8 mouse cellular contexts compared by ENCODE assay signal in genomic region chr16:94289138-94290072, GRCm38 (mm10). TPM values are rescaled to one million over a fixed set of nuclear protein-coding genes. Genes with fewer than 3 reads are reported as not detected.
DNase-seq lines count a peak whose midpoint lies in the region; ATAC-seq and TF ChIP-seq lines count a peak whose summit lies in the region.

No protein-coding gene starts in this region.

- no peaks in the 10 kb centered on the region for H3K9me3 ChIP-seq in G1E (replicated peaks)
- H3K9me3 ChIP-seq in heart, embryonic 12.5 days (replicated peaks) = no peaks in the 10 kb centered on the region
- H3K9me3 ChIP-seq in liver, embryonic 14.5 days (ENCODE audit: control insufficient read depth, low read length) = no peaks in the 10 kb centered on the region
- no peaks in the 10 kb centered on the region for H3K9me3 ChIP-seq in neural tube, embryonic 15.5 days (replicated peaks)

- H3K4me3 ChIP-seq in G1E (ENCODE audit: low read depth, low read length) = peak overlapping the region; percentile 97
- peak overlapping the region; percentile 70 for H3K4me3 ChIP-seq in heart, embryonic 12.5 days
- H3K4me3 ChIP-seq in liver, embryonic 14.5 days (ENCODE audit: insufficient read depth in 1 of 2, low read depth in 2 of 2, low read length in 2 of 2) = peak overlapping the region; percentile 62 to 80
- H3K4me3 ChIP-seq in neural tube, embryonic 15.5 days (replicated peaks) = peak overlapping the region; percentile 76

- peaks cover 21% of the 10 kb centered on the region for H3K4me1 ChIP-seq in G1E (ENCODE audit: insufficient read depth, low read depth, low read length)
- peaks cover 8% of the 10 kb centered on the region; the same call in 1 of the 2 replicates for H3K4me1 ChIP-seq in heart, embryonic 12.5 days (replicated peaks)
- H3K4me1 ChIP-seq in liver, embryonic 14.5 days (replicated peaks; ENCODE audit: control insufficient read depth in 2 of 2, insufficient read depth in 2 of 2, low read length in 1 of 2) = peaks cover 0 to 4% of the 10 kb centered on the region in 2 experiments; a peak in 3 of 4 replicates
- H3K4me1 ChIP-seq in neural tube, embryonic 15.5 days = peaks cover 13% of the 10 kb centered on the region

- WGBS in heart, embryonic 12.5 days = 15% methylated on average over 38 of the region's 39 CpGs
- 13% methylated on average over 39 of the region's 39 CpGs for WGBS in liver, embryonic 14.5 days (ENCODE audit: insufficient replicate concordance)
- 8% methylated on average over 39 of the region's 39 CpGs for WGBS in neural tube, embryonic 15.5 days

- peak overlapping the region; percentile 89 for H3K4me2 ChIP-seq in heart, embryonic 12.5 days
- H3K4me2 ChIP-seq in liver, embryonic 14.5 days (ENCODE audit: low read depth) = peak overlapping the region; percentile 76
- H3K4me2 ChIP-seq in neural tube, embryonic 15.5 days = peak overlapping the region; percentile 97

- DNase-seq in A20 (ENCODE audit: low read depth, low spot score) (peak; percentile 59), G1E (ENCODE audit: low spot score) (peak; percentile 20), MN1 (ENCODE audit: low spot score) (no peak)
- peak; percentile 46 for DNase-seq in embryo, embryonic 10.5 days (ENCODE audit: low spot score)
- peak; percentile 84 to 95 for DNase-seq in layer of hippocampus, adult 18-20 months (ENCODE audit: low spot score in 2 of 2)
- no peak for DNase-seq in liver, embryonic 14.5 days (ENCODE audit: low read depth in 3 of 3, low spot score in 3 of 3)

- H3K36me3 ChIP-seq in G1E (replicated peaks) = peaks cover 16% of the 10 kb centered on the region
- H3K36me3 ChIP-seq in heart, embryonic 12.5 days = 0 out of 2 replicates have a peak, but pooled peaks cover 4% of the 10 kb centered on the region
- no peaks in the 10 kb centered on the region for H3K36me3 ChIP-seq in liver, embryonic 14.5 days (replicated peaks; ENCODE audit: control insufficient read depth, insufficient read depth, low read depth)
- no peaks in the 10 kb centered on the region for H3K36me3 ChIP-seq in neural tube, embryonic 15.5 days

- no peak for TF ChIP-seq CTCF in G1E (IDR thresholded peaks at IDR 0.05; ENCODE audit: low read depth, low read length)
- TF ChIP-seq CTCF in liver, embryonic 14.5 days (IDR thresholded peaks at IDR 0.05; ENCODE audit: low read depth) = no peak

- no peak overlapping the region for H3K27ac ChIP-seq in heart, embryonic 12.5 days (ENCODE audit: poor library complexity, severe bottlenecking)
- H3K27ac ChIP-seq in liver, embryonic 14.5 days = no peak overlapping the region
- peak overlapping the region; percentile 83 for H3K27ac ChIP-seq in neural tube, embryonic 15.5 days (replicated peaks)

- no peak for TF ChIP-seq EP300 in liver, embryonic 14.5 days (IDR thresholded peaks at IDR 0.05; ENCODE audit: low read depth)

- H3K9ac ChIP-seq in heart, embryonic 12.5 days = peak overlapping the region; percentile 83
- H3K9ac ChIP-seq in liver, embryonic 14.5 days (replicated peaks) = peak overlapping the region; percentile 70
- H3K9ac ChIP-seq in neural tube, embryonic 15.5 days (replicated peaks) = peak overlapping the region; percentile 81

- H3K27me3 ChIP-seq in G1E (ENCODE audit: insufficient read depth, low read length) = peaks cover 16% of the 10 kb centered on the region
- no peaks in the 10 kb centered on the region for H3K27me3 ChIP-seq in heart, embryonic 12.5 days (replicated peaks)
- H3K27me3 ChIP-seq in liver, embryonic 14.5 days (ENCODE audit: control insufficient read depth, insufficient read depth, low read length) = no peaks in the 10 kb centered on the region
- H3K27me3 ChIP-seq in neural tube, embryonic 15.5 days (replicated peaks) = no peaks in the 10 kb centered on the region

- peak; percentile 10; the same call in 1 of the 2 replicates for ATAC-seq in G1E (ENCODE audit: extremely low read depth, insufficient number of reproducible peaks, low FRiP score, poor library complexity, severe bottlenecking)
- ATAC-seq in heart, embryonic 12.5 days (ENCODE audit: insufficient number of reproducible peaks, low FRiP score) = peak; percentile 20; the same call in 1 of the 2 replicates
- peak; percentile 39; the same call in 1 of the 2 replicates for ATAC-seq in liver, embryonic 14.5 days (ENCODE audit: insufficient read depth)
- ATAC-seq in neural tube, embryonic 15.5 days (ENCODE audit: low FRiP score) = peak; percentile 51

RNA-seq across cellular contexts. Expression of gene Hlcs, which starts 24.0 kb away (rescaled TPM):
- total RNA-seq in G1E (2014; fragmentation: Nextera tagmentation) (13.7 and 15.5 TPM in 2 replicates), G1E (2017) (2.1 and 3.7 TPM in 2 replicates)
- 2.9 and 3.1 TPM in 2 replicates for polyA plus RNA-seq in G1E (2012)
- 10.3 and 11.0 TPM in 2 replicates for polyA plus RNA-seq in heart, embryonic 12.5 days (2016; fragmentation: Nextera tagmentation; extraction: Ambion mirVana)
- 10 to 100 TPM; 13.5 to 13.9 TPM for total RNA-seq in layer of hippocampus, adult 18-20 months (2021)
- 1.3 and 1.7 TPM in 2 replicates for polyA plus RNA-seq in liver, embryonic 14.5 days (2012; rRNA removed)
- 1.3 TPM in 2 replicates for polyA plus RNA-seq in liver, embryonic 14.5 days (2014; fragmentation: Nextera tagmentation; extraction: Ambion mirVana)
- 8.3 and 8.7 TPM in 2 replicates for polyA plus RNA-seq in neural tube, embryonic 15.5 days (2015; fragmentation: Nextera tagmentation; extraction: Ambion mirVana)

RNA-seq across cellular contexts. Expression of gene Ripply3, which starts 38.8 kb away (rescaled TPM):
- not detected in 2 replicates for total RNA-seq in G1E (2014; fragmentation: Nextera tagmentation)
- total RNA-seq in G1E (2017) = 0.05 TPM in 1 of 2 replicates, not detected in the other
- not detected in 2 replicates for polyA plus RNA-seq in G1E (2012)
- 4.2 and 4.3 TPM in 2 replicates for polyA plus RNA-seq in heart, embryonic 12.5 days (2016; fragmentation: Nextera tagmentation; extraction: Ambion mirVana)
- total RNA-seq in layer of hippocampus, adult 18-20 months (2021) = under 1 TPM in 1 of 2 experiments, not detected in 1; 0.20 TPM
- polyA plus RNA-seq in liver, embryonic 14.5 days (2012; rRNA removed) = 0.84 and 0.94 TPM in 2 replicates
- polyA plus RNA-seq in liver, embryonic 14.5 days (2014; fragmentation: Nextera tagmentation; extraction: Ambion mirVana) = 1.5 and 1.6 TPM in 2 replicates
- 0.81 and 0.88 TPM in 2 replicates for polyA plus RNA-seq in neural tube, embryonic 15.5 days (2015; fragmentation: Nextera tagmentation; extraction: Ambion mirVana)

Comparison
In these comparisons a context has a peak if more than half of its experiments do, and no peak if none do; other contexts are left out.
1. DNase-seq: peak in A20 (single experiment), G1E (single experiment), embryo, embryonic 10.5 days (single experiment) and layer of hippocampus, adult 18-20 months (2 of 2); none in liver, embryonic 14.5 days (0 of 3) and MN1 (single experiment).
2. Peak in every context shown above with its lines, with median percentiles within 50 percentile points of each other: ATAC-seq, H3K4me3 ChIP-seq, H3K4me2 ChIP-seq and H3K9ac ChIP-seq.